In the genomic region with DNA sequence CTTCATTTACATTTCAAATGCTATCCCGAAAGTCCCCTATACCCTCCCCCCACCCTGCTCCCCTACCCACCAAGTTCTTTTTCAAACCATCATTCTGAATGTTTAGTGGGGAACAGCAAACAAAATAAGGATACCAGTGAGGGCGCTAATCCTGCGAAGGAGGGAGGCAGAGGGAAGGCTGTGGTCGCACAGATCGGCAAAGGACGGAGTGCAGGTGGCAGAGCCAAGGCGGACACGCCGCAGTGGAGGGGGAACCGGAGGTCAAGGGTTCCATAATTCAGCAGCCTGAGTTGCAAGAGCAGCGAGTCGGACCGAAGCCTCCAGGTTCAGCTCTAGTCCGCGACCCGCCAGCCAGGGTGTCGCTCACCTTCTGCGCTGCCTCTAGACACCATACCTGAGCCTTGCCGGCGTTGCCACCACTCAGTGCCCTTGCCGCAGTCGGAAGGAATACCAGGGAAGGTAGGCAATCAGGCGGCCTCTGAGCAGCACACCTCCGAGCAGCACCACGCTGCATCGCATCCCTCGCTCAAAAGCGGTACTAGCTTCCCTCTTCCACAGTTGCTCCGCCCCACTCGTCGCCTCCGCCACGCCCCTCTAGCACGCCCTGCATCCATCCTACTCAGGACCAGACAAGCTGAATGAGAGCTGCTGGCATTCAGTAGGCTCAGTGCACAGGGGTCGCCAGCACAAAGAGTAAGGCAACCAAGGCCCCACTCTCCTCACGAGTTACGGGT, we compare ENCODE assay signal across 8 mouse cellular contexts.
DNase-seq lines count a peak whose midpoint lies in the region; ATAC-seq lines count a peak whose summit lies in the region.

No protein-coding gene starts in this region.

- no peaks in the 10 kb centered on the region for H3K36me3 ChIP-seq in kidney, embryonic 15.5 days
- H3K36me3 ChIP-seq in neural tube, embryonic 13.5 days, result no peaks in the 10 kb centered on the region

- H3K27me3 ChIP-seq in kidney, embryonic 15.5 days, result peaks cover 11% of the 10 kb centered on the region
- H3K27me3 ChIP-seq in neural tube, embryonic 13.5 days, result peaks cover 6% of the 10 kb centered on the region; the same call in 1 of the 2 replicates

- H3K9ac ChIP-seq in kidney, embryonic 15.5 days, result no peak overlapping the region
- H3K9ac ChIP-seq in neural tube, embryonic 13.5 days, result peak overlapping the region; percentile 60

- peak overlapping the region; percentile 36 for H3K4me3 ChIP-seq in kidney, embryonic 15.5 days (replicated peaks)
- H3K4me3 ChIP-seq in neural tube, embryonic 13.5 days, result peak overlapping the region; percentile 48

- H3K27ac ChIP-seq in kidney, embryonic 15.5 days, result no peak overlapping the region
- no peak overlapping the region for H3K27ac ChIP-seq in neural tube, embryonic 13.5 days (replicated peaks)

- DNase-seq in kidney, adult 18-20 months, result no peak
- DNase-seq in cerebellum, postnatal 36 days, result peak; percentile 18 to 34
- DNase-seq in frontal cortex, postnatal 36 days (ENCODE audit: low spot score in 2 of 2), result peak; percentile 24 to 30
- peak; percentile 19 to 59 for DNase-seq in left cerebral cortex, postnatal 10 days (ENCODE audit: extremely low spot score in 1 of 2, low spot score in 2 of 2)
- no peak for DNase-seq in urinary bladder, postnatal 25 days (ENCODE audit: low spot score)
- no peak for DNase-seq in urinary bladder, adult 2 months (ENCODE audit: low spot score)

- H3K4me1 ChIP-seq in kidney, embryonic 15.5 days, result peaks cover 4% of the 10 kb centered on the region; the same call in 1 of the 2 replicates
- 0 out of 2 replicates have a peak, but pooled peaks cover 4% of the 10 kb centered on the region for H3K4me1 ChIP-seq in neural tube, embryonic 13.5 days (replicated peaks)

- H3K4me2 ChIP-seq in kidney, embryonic 15.5 days, result peak overlapping the region; percentile 64
- H3K4me2 ChIP-seq in neural tube, embryonic 13.5 days, result peak overlapping the region; percentile 72

- H3K9me3 ChIP-seq in kidney, embryonic 15.5 days (replicated peaks), result no peaks in the 10 kb centered on the region
- no peaks in the 10 kb centered on the region for H3K9me3 ChIP-seq in neural tube, embryonic 13.5 days

- WGBS in kidney, embryonic 15.5 days, result 4% methylated on average over 37 of the region's 37 CpGs
- 1% methylated on average over 37 of the region's 37 CpGs for WGBS in neural tube, embryonic 13.5 days

- intact Hi-C loops in left cerebral cortex, postnatal 10 days (cut with DNase I), result no loop called here

- ATAC-seq in kidney, embryonic 15.5 days (replicated peaks; ENCODE audit: low FRiP score), result peak; percentile 89
- ATAC-seq in neural tube, embryonic 13.5 days (ENCODE audit: low read depth), result peak; percentile 98

Comparison
In these comparisons a context has a peak if more than half of its experiments do, and no peak if none do; other contexts are left out.
1. DNase-seq: peak in cerebellum, postnatal 36 days (2 of 2), frontal cortex, postnatal 36 days (2 of 2) and left cerebral cortex, postnatal 10 days (2 of 2); none in kidney, adult 18-20 months (single experiment), urinary bladder, postnatal 25 days (single experiment) and urinary bladder, adult 2 months (single experiment).